Mouse (Mus musculus): ENCODE measurements around the gene Ccdc172. TPM values are rescaled to one million over a fixed set of nuclear protein-coding genes. Genes with fewer than 3 reads are reported as not detected.

Gene Ccdc172
- polyA plus RNA-seq (2014; fragmentation: Illumina TruSeq; extraction: RNeasy Lipid Tissue Mini Kit (QIAGEN cat#74804); ENCODE audit: low read depth, low replicate concordance) = not detected

DNA sequence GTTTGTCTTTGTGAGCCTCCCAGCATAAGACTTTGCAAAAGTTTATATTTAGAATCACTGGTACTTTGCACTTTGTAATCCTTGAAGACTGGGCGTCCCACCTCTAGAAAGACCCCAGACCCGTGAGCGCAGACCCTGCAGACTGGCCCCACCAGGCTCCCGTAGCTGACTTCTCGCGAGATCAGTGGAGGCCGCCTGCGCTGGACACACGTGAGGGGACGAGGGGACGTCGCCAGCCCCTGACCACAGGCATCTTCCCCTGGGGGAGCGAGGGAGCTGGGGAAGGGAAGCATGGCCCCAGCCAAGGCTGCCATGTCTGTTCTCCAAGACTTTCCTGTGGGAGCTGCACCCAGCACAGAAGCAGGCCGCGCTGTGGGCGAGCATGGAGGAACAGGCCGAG, at the start of gene Ccdc172:
Gene Ccdc172, plus strand, starts transcription at position 176 of the 400 bp plus-strand sequence.

Other genes starting within 250 kb of the Ccdc172 start
- gene Gfra1, start 56.1 kb upstream of the Ccdc172 start, polyA plus RNA-seq (2014; fragmentation: Illumina TruSeq; extraction: RNeasy Lipid Tissue Mini Kit (QIAGEN cat#74804); ENCODE audit: low read depth, low replicate concordance) = 5.2 TPM
- 22.2 TPM for gene Pnlip, start 140.5 kb downstream of the Ccdc172 start, polyA plus RNA-seq (2014; fragmentation: Illumina TruSeq; extraction: RNeasy Lipid Tissue Mini Kit (QIAGEN cat#74804); ENCODE audit: low read depth, low replicate concordance)
- 5.0 TPM for gene Pnliprp1, start 216.9 kb downstream of the Ccdc172 start, polyA plus RNA-seq (2014; fragmentation: Illumina TruSeq; extraction: RNeasy Lipid Tissue Mini Kit (QIAGEN cat#74804); ENCODE audit: low read depth, low replicate concordance)
- 3.8 TPM for gene Pnliprp2, start 247.7 kb downstream of the Ccdc172 start, polyA plus RNA-seq (2014; fragmentation: Illumina TruSeq; extraction: RNeasy Lipid Tissue Mini Kit (QIAGEN cat#74804); ENCODE audit: low read depth, low replicate concordance)